Mouse (Mus musculus) T-helper 17 cell (primary cell): ENCODE measurements around the gene Vwa3b.

ENCODE experiments used
- in situ Hi-C, 2 experiments: fragments of 300-600 bp; cut with MboI, MseI; formaldehyde crosslinking; loops; 1 replicate in 1 of 2; 2 replicates in 1 of 2; pipeline ENCODE4 v1.15.1; 2025; ENCODE audit warnings: high pct_unique_total_duplicates in 2 of 2

Gene Vwa3b

GRCm38 (mm10) chr1:37025962-37026686, at the start of gene Vwa3b:
Gene Vwa3b, plus strand, starts transcription at chr1:37026596.
- in situ Hi-C loops, result loop anchor here in 1 of 2 experiments (10.0 kb wide), 1 partner anchor 121 kb away; no protein-coding TSS in a partner anchor

DNA sequence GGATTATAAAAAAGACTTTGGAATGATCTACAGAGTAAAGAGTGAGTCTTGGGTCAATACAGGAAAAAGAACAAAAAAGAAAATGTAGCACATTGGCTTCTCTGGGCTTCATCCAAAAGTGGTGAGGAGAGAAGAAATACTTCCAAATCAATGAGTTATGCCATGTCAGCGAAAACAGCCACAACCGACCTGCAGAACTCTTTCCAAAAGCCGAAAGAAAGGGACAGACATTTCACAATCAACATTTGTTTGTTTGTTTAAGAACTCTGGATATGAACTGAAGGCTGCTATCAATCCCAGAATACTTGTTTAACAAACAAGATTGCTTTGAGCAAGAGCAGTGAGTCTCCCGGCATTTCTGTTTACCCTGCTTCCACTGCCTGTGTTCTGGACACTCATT, 49.6 kb upstream of the Vwa3b start:
- in situ Hi-C loops, result no loop called here

DNA sequence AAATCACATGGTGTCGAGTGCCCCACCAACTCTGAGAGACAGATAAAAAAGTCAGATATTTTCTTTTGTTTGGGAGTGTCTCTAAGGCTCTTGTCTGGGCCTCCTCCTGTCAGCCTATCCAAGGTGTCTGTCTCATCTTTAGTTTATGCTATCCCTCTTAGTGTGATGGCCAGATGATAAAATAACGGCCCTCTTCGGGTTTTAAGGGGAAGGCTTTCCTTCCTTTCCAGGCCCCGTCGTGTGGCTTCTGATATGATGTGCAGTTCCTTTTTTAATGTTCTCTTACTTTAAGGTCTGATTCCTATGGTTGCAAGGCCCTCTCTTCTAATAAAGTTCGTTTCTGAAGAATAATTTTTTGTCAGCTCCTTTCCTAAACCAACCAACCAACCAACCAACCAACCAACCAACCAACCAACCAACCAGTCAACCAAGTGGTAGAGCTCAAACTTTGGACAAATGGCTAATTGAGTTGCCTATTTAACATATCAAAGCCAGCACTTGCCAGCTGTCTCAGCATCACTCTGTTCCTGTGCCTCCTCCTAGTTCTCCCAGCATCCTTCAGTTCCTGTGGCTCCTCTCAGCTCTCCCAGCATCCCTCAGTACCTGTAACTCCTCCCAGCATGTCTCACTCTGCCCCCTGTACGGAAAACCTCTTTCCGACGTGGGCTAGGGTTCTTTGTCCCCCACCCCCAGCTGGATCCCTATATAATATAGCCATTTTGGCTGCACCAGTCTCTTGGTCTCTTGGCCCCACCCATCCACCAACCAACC, 44.0 kb upstream of the Vwa3b start:
- in situ Hi-C loops, result no loop called here

DNA sequence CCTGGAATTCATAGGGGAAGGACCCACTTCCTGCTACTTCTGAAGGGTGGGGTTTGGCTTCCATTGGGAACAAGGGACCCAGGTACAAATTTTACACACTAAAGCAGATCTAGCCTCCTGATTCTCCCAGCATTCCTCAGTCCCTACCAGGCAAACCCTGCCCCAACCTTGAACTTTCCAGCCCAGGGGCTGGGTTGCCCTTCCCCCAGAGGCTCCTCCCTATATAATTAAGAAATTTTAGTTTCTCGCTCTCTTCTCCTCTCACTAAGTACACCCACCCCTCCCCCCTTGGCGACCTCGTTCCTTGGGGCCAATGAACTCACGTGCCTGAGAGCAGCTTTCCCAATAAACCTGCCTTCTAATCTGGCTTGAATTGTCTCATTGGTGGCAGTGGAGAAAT, 42.6 kb upstream of the Vwa3b start:
- in situ Hi-C loops, result no loop called here

GRCm38 (mm10) chr1:36984406-36984805, 42.0 kb upstream of the Vwa3b start:
- in situ Hi-C loops, result no loop called here

- in situ Hi-C loops, result no loop called here
Measured at GRCm38 (mm10) chr1:36985896-36986295, 40.5 kb upstream of the Vwa3b start.

GRCm38 (mm10) chr1:36986396-36987160, 39.8 kb upstream of the Vwa3b start:
- in situ Hi-C loops, result no loop called here

DNA sequence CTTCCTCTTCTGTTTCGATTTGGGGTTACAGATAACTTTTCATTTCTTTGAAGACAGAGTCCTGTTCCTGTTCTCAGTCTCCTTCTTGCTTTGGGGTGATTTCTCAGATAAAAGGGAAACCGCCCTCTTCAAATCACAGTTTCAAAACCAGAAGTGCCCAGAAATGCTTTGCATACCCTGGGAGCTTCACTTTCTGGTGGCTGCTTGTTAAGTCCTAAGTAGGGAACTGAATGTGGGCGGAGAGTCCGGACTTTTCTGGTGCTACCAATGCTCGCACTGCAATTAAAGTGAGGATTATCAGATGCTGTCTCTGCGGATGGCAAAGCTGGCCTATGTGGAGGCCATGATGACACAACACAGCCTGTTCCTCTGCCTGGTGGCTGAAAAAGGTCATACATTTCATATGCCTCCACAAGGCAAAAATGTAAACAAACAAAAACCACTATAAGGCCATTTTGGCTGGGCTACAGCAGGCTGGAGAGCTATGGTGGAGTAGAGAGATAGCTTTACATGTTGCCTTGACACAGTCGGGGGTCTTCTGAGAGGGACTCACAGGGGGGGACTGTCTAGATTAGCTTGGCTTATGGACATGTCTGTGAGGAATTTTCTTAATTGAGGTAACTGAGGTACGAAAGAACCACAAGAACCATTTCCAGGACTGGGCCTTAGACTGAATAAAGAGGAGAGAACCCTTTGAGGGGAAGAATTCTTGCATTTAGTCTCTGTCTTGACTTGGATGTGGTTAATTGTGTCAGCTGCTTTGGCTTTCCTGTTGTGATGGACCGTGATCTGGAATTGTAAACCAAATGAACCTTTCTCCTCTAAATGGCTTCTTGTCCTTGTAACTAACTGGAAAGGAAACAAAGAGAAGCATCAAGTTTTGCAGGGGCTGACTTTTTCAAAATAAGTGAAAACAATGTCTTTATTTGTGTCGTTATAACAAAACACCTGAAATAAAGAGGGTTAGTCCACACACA, 38.9 kb upstream of the Vwa3b start:
- in situ Hi-C loops, result no loop called here

DNA sequence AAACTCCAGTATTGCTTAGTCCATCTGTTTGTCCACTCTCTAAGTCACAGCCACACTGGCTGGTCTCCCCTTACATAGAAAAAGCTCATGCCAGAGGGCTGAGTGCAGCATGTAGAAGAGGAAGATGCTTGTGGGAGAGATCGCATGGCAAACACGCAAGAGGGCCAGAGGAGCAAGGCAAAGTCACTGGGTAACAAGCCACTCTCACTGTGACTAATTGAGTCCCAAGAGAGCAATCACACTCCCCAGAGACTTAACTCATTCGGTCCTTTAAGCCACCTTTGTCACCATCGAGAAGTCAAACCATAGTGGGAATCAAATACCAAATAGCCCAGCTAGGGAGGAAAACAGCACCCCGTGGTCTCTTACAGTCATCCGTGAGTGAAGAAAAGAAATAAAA, 38.2 kb upstream of the Vwa3b start:
- in situ Hi-C loops, result no loop called here

DNA sequence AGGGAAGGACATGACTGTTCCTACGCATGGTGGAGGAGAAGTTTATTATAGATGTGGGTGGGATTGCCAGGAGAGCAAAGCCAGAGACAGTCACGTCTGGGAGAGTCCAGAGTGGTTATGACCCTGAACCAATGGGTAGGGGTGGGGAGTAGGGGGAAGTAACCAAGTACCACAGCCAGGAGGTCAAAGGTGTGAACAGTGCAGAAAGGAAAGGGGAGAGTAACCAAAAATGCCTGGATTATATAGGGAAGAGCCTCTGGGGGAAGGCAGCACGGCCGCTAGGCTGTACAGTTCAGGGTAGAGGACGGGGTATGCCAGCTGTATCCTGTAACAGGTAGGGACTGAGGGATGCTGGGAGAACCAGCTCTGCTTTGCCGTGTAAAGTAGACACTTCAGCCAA, 37.8 kb upstream of the Vwa3b start:
- in situ Hi-C loops, result no loop called here

GRCm38 (mm10) chr1:36994296-36994695, 32.1 kb upstream of the Vwa3b start:
- in situ Hi-C loops, result no loop called here

DNA sequence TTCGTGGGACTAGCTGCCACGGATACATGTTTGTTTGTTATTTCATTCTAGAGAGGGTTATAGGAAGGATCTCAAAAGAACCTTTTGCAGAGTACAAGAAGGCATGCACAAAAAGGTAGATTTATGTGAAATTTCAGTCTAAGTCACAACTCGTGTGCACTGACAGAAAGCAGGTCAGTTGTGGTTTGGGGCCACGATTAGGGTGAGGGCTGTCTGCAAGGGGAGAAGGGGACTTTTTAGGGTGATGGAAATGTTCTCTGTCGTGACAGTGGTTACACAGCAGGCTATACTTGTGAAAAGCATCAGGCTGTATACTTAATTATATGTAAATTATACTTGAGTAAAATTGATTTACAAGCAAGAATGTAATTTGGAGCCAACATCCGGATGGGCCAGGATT, 30.6 kb upstream of the Vwa3b start:
- in situ Hi-C loops, result no loop called here

DNA sequence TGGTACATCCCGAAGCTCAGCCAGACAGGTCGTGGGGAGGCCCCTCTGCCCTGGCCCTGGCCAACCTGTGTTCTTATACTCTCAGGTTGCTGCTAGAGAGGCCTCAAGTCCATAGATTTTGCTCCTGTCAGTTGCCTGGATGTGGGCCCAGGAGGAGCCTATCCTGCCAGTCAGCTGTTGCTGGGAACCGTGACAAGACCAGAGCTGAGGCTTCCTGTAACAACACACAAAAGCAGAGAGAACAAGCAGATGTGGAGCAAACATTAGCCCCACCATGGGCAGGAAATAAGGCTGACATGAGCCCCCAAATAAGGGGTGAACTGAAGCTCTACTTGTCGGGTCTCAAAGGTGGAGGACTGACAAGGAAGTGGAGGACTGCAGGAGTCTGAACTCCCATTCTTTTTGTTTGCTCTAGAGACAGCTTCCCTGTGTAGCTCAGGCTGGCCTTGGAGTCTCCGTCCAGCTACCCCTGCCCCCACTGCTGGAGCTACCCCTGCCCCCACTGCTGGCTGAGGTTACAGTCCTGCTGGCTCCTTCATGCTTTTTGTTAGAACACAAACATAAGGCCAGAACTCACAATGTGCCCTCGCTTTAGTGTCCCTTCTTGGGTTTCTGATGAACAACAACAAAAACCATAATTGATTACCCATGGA, 29.7 kb upstream of the Vwa3b start:
- in situ Hi-C loops, result no loop called here

DNA sequence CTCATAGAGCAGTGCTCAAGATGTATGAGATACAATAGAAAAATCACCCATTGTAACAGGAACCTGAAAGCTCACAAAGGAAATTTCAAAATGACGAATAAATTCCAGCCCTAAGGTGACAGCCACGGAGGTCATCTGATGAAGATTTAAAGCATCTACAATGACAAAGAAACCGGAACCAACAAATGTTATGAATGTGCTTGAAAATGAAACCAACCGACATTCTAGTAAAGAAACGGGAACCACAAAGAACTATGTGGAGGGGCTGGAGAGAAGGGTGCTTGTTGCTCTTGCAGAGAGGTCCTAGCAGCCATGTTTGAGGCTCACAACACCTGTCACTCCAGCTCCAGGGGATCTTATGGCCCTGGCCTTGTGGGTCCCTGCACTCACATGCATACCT, 26.1 kb upstream of the Vwa3b start:
- in situ Hi-C loops, result loop anchor here in 1 of 2 experiments (5.0 to 10.0 kb wide), 2 partner anchors 38 to 86 kb away; no protein-coding TSS in a partner anchor

DNA sequence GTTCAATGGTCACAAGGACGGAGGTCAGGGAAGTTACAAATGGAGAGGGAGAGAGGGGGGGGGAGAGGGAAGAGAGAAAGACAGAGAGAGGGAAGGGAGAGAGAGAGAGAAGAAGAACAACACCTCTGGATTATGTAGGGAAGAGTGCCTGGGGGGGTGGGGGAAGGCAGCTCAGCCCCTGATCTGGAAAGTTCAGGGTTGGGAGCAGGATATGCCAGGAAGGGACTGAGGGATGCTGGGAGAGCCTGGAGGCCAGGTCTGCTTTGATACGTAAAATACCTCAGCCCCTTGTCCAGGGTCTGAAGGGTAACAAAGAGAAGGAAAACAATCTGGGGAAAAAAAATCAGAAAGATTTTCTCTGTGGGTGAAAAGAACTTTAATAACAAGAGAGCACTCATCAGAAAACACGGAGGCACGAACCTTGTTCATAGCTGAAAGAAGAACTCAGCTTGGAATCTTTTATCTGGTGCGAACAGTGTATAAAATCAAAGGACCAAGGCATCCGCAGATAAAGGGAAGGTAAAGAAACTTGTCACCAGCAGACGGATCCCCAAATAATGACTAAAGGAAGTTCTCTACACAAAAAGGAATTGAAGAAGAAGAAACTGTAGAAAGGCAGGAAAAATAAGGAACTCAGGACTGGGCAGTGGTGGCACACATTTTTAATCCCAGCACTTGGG, 24.6 kb upstream of the Vwa3b start:
- in situ Hi-C loops, result loop anchor here in 1 of 2 experiments (5.0 to 10.0 kb wide), 2 partner anchors 39 to 87 kb away; no protein-coding TSS in a partner anchor

DNA sequence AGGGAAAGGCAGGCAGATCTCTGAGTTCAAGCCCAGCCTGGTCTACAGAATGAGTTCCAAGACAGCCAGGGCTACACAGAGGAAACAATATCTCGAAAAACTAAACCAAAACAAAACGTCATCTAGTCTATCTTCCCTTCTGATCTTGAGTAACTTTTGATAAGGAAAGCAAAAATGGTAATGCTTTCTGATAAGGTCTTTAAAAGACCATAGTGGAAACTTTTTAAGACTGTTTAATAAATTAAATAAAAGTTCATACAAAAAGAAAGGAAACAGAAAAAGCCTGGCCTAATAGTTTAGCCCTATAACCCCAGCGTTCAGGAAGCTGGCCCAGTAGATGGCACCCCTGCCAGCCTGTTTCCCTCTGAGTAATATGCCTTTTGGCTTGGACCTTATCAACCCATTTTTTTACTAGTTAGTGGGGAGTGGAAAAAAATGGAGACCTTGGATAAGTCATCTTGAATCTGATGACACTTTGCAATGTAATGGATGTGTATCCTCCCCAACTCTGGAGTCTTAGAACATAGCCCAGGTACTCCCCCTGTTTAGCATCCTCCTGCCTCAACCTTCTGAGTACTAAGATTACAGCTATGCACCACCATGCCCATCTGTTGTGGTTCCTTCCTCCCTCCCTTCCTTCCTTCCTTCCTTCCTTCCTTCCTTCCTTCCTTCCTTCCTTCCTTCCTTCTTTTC, 23.9 kb upstream of the Vwa3b start:
- in situ Hi-C loops, result loop anchor here in 1 of 2 experiments (5.0 to 10.0 kb wide), 2 partner anchors 40 to 88 kb away; no protein-coding TSS in a partner anchor

DNA sequence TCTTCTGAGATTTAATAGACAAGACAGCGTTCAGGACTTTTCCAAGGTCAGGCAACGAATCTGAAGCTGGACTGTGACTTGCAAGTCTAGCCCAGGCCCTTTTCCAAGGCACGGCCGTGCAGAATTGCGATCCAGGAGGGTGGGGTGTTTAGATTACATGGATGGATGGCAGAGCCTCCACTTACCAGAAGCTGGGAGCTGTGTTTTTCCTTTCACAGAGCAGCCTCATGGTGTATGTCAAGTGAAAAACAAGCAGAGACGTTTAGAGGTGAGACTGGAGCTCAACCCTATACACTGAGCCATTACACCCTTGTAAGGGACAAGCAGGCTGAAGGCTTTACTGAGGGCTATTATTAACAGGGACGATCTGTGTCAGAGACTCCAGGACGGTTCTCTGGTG, 21.9 kb upstream of the Vwa3b start:
- in situ Hi-C loops, result loop anchor here in 1 of 2 experiments (5.0 to 10.0 kb wide), 2 partner anchors 42 to 90 kb away; no protein-coding TSS in a partner anchor

DNA sequence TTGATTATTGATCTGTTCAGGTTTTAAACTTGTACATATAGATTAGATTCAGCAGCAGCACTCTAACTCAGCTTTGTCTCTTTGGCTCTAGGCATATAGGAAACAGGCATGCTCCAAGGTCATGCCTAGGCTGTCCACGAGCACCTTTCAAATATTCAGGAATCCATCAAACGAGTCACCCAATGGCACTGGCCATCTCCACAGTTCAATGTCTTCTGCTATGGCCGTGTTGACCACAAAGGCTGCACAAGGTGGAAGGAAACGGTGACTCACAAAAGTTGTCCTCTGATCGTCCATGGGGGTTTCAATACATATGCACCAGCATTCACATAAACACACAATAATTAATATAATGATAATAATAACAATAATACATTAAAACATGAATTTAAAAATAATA, 21.4 kb upstream of the Vwa3b start:
- in situ Hi-C loops, result loop anchor here in 1 of 2 experiments (10.0 kb wide), 1 partner anchor 90 kb away; no protein-coding TSS in a partner anchor

- in situ Hi-C loops, result loop anchor here in 1 of 2 experiments (10.0 kb wide), 1 partner anchor 92 kb away; no protein-coding TSS in a partner anchor
Measured at GRCm38 (mm10) chr1:37006529-37006928, 19.9 kb upstream of the Vwa3b start.
